Mouse (Mus musculus): ENCODE measurements around the gene Rad51b. TPM values are rescaled to one million over a fixed set of nuclear protein-coding genes. Genes with fewer than 3 reads are reported as not detected.
A peak's percentile ranks its signal among the peaks of the same experiment; 100 is the strongest.

Gene Rad51b
- total and polyA plus RNA-seq, 2 experiments from 2014 or later: 1.1 TPM

- no peak for ATAC-seq
- no peaks in the 10 kb centered on the region; the same call in 1 of the 2 replicates for H3K4me1 ChIP-seq (ENCODE audit: insufficient read depth, low read length)
- H3K9ac ChIP-seq (replicated peaks; ENCODE audit: low read length): no peak overlapping the region
- no peaks in the 10 kb centered on the region for H3K9me3 ChIP-seq (ENCODE audit: low read length)
- no peaks in the 10 kb centered on the region for H3K27me3 ChIP-seq (ENCODE audit: insufficient read depth, low read length)
- H3K27ac ChIP-seq: no peak overlapping the region
- WGBS: 95% methylated on average over 8 of the region's 8 CpGs
- no peak for TF ChIP-seq CTCF (IDR thresholded peaks at IDR 0.05; ENCODE audit: low read depth)
- DNase-seq (ENCODE audit: low spot score): no peak
- no peak overlapping the region for H3K4me3 ChIP-seq (ENCODE audit: low read length)
- H3K4me2 ChIP-seq (ENCODE audit: low read depth, low read length): no peak overlapping the region
- no peaks in the 10 kb centered on the region for H3K36me3 ChIP-seq (ENCODE audit: insufficient read depth, low read length)
These were observed 538.4 kb downstream of the Rad51b start for GRCm38 (mm10) chr12:79835521-79835920.

- Histone ChIP-seq H3K4me2 (ENCODE audit: low read depth, low read length) (no peak overlapping the region), H3K4me3 (ENCODE audit: low read length) (no peak overlapping the region), H3K27me3 (ENCODE audit: insufficient read depth, low read length) (no peaks in the 10 kb centered on the region), H3K27ac (peak overlapping the region; percentile 45), H3K9me3 (ENCODE audit: low read length) (no peaks in the 10 kb centered on the region), H3K9ac (replicated peaks; ENCODE audit: low read length) (no peak overlapping the region), H3K36me3 (ENCODE audit: insufficient read depth, low read length) (no peaks in the 10 kb centered on the region), H3K4me1 (ENCODE audit: insufficient read depth, low read length) (peaks cover 4% of the 10 kb centered on the region)
- no peak for TF ChIP-seq CTCF (IDR thresholded peaks at IDR 0.05; ENCODE audit: low read depth)
- WGBS: 50% methylated on average over 6 of the region's 6 CpGs
- ATAC-seq (no peak), DNase-seq (ENCODE audit: low spot score) (peak; percentile 47)
These were observed 541.3 kb downstream of the Rad51b start for GRCm38 (mm10) chr12:79838181-79838961.

GRCm38 (mm10) chr12:79839096-79839941 is 542.2 kb downstream of the Rad51b start:
- TF ChIP-seq CTCF (IDR thresholded peaks at IDR 0.05; ENCODE audit: low read depth): no peak
- WGBS: 38% methylated on average over 12 of the region's 12 CpGs
- Histone ChIP-seq H3K36me3 (ENCODE audit: insufficient read depth, low read length) (no peaks in the 10 kb centered on the region), H3K9me3 (ENCODE audit: low read length) (no peaks in the 10 kb centered on the region), H3K4me1 (ENCODE audit: insufficient read depth, low read length) (peaks cover 4% of the 10 kb centered on the region), H3K4me3 (ENCODE audit: low read length) (no peak overlapping the region), H3K4me2 (ENCODE audit: low read depth, low read length) (no peak overlapping the region), H3K27ac (no peak overlapping the region), H3K27me3 (ENCODE audit: insufficient read depth, low read length) (no peaks in the 10 kb centered on the region), H3K9ac (replicated peaks; ENCODE audit: low read length) (no peak overlapping the region)
- DNase-seq (ENCODE audit: low spot score) (no peak), ATAC-seq (no peak)

GRCm38 (mm10) chr12:79840465-79840864 is 543.4 kb downstream of the Rad51b start:
- 70% methylated on average over 5 of the region's 5 CpGs for WGBS
- DNase-seq (ENCODE audit: low spot score) (no peak), ATAC-seq (no peak)
- H3K4me2 ChIP-seq (ENCODE audit: low read depth, low read length): no peak overlapping the region
- no peak overlapping the region for H3K9ac ChIP-seq (replicated peaks; ENCODE audit: low read length)
- H3K4me1 ChIP-seq (ENCODE audit: insufficient read depth, low read length): peaks cover 4% of the 10 kb centered on the region
- no peaks in the 10 kb centered on the region for H3K36me3 ChIP-seq (ENCODE audit: insufficient read depth, low read length)
- no peaks in the 10 kb centered on the region for H3K9me3 ChIP-seq (ENCODE audit: low read length)
- no peak overlapping the region for H3K4me3 ChIP-seq (ENCODE audit: low read length)
- TF ChIP-seq CTCF (IDR thresholded peaks at IDR 0.05; ENCODE audit: low read depth): no peak
- no peak overlapping the region for H3K27ac ChIP-seq
- H3K27me3 ChIP-seq (ENCODE audit: insufficient read depth, low read length): no peaks in the 10 kb centered on the region

GRCm38 (mm10) chr12:79841248-79841647 is 544.2 kb downstream of the Rad51b start:
- no peak for ATAC-seq
- 90% methylated on average over 3 of the region's 3 CpGs for WGBS

GRCm38 (mm10) chr12:79842319-79842718 is 545.2 kb downstream of the Rad51b start:
- no peak for DNase-seq (ENCODE audit: low spot score)
- Histone ChIP-seq H3K27ac (0 out of 2 replicates have a peak overlapping the region, but pooled peaks have one; percentile 12), H3K4me1 (ENCODE audit: insufficient read depth, low read length) (peaks cover 9% of the 10 kb centered on the region)

More at GRCm38 (mm10) chr12:79841248-79841647, 544.2 kb downstream of the Rad51b start:
- Histone ChIP-seq H3K9ac (replicated peaks; ENCODE audit: low read length) (no peak overlapping the region), H3K4me2 (ENCODE audit: low read depth, low read length) (no peak overlapping the region), H3K9me3 (ENCODE audit: low read length) (no peaks in the 10 kb centered on the region), H3K27me3 (ENCODE audit: insufficient read depth, low read length) (no peaks in the 10 kb centered on the region), H3K36me3 (ENCODE audit: insufficient read depth, low read length) (no peaks in the 10 kb centered on the region), H3K27ac (no peak overlapping the region), H3K4me1 (ENCODE audit: insufficient read depth, low read length) (peaks cover 4% of the 10 kb centered on the region), H3K4me3 (ENCODE audit: low read length) (no peak overlapping the region)
- no peak for TF ChIP-seq CTCF (IDR thresholded peaks at IDR 0.05; ENCODE audit: low read depth)
- DNase-seq (ENCODE audit: low spot score): no peak

More at GRCm38 (mm10) chr12:79842319-79842718, 545.2 kb downstream of the Rad51b start:
- no peak overlapping the region for H3K4me3 ChIP-seq (ENCODE audit: low read length)
- TF ChIP-seq CTCF (IDR thresholded peaks at IDR 0.05; ENCODE audit: low read depth): no peak
- no peak overlapping the region for H3K4me2 ChIP-seq (ENCODE audit: low read depth, low read length)
- H3K9ac ChIP-seq (replicated peaks; ENCODE audit: low read length): no peak overlapping the region
- WGBS: 37% methylated on average over 7 of the region's 7 CpGs
- no peaks in the 10 kb centered on the region for H3K9me3 ChIP-seq (ENCODE audit: low read length)
- no peaks in the 10 kb centered on the region for H3K36me3 ChIP-seq (ENCODE audit: insufficient read depth, low read length)
- no peaks in the 10 kb centered on the region for H3K27me3 ChIP-seq (ENCODE audit: insufficient read depth, low read length)
- no peak for ATAC-seq
